In genomic region chr1:162547607-162548006, GRCm38 (mm10) we compare ENCODE assay signal across 8 mouse cellular contexts. TPM values are rescaled to one million over a fixed set of nuclear protein-coding genes. Genes with fewer than 3 reads are reported as not detected.
DNase-seq lines count a peak whose midpoint lies in the region; ATAC-seq and TF ChIP-seq lines count a peak whose summit lies in the region.

No protein-coding gene starts in this region.

- no peaks in the 10 kb centered on the region for H3K9me3 ChIP-seq in neural tube, embryonic 11.5 days (ENCODE audit: control insufficient read depth, low read length)
- H3K9me3 ChIP-seq in limb, embryonic 14.5 days (ENCODE audit: control insufficient read depth, low read length): no peaks in the 10 kb centered on the region
- H3K9me3 ChIP-seq in stomach, embryonic 15.5 days: no peaks in the 10 kb centered on the region

- peaks cover 11% of the 10 kb centered on the region; the same call in 1 of the 2 replicates for H3K4me1 ChIP-seq in neural tube, embryonic 11.5 days (ENCODE audit: control insufficient read depth, insufficient read depth, low read length)
- peaks cover 11% of the 10 kb centered on the region; the same call in 1 of the 2 replicates for H3K4me1 ChIP-seq in limb, embryonic 14.5 days (ENCODE audit: control insufficient read depth, insufficient read depth, low read length)
- H3K4me1 ChIP-seq in stomach, embryonic 15.5 days: peaks cover 3% of the 10 kb centered on the region; the same call in 1 of the 2 replicates

- no peak for DNase-seq in neural tube, embryonic 11.5 days (ENCODE audit: low spot score)
- no peak for DNase-seq in neural tube, embryonic 10.5 days (ENCODE audit: extremely low spot score, low spot score)
- no peak for DNase-seq in limb, embryonic 14.5 days (ENCODE audit: low spot score)
- no peak for DNase-seq in retina, postnatal 1 day
- DNase-seq in cerebellum, adult 11 months: no peak
- no peak for DNase-seq in spleen, postnatal 14 days (ENCODE audit: low spot score in 2 of 2)

- H3K4me2 ChIP-seq in neural tube, embryonic 11.5 days (ENCODE audit: low read depth): peak overlapping the region; percentile 92
- peak overlapping the region; percentile 82 for H3K4me2 ChIP-seq in limb, embryonic 14.5 days (replicated peaks; ENCODE audit: low read depth, low read length, severe bottlenecking)
- peak overlapping the region; percentile 84 for H3K4me2 ChIP-seq in stomach, embryonic 15.5 days

- peaks cover 9% of the 10 kb centered on the region; the same call in 1 of the 2 replicates for H3K36me3 ChIP-seq in neural tube, embryonic 11.5 days (ENCODE audit: control insufficient read depth, insufficient read depth, low read length)
- peaks cover 37% of the 10 kb centered on the region for H3K36me3 ChIP-seq in limb, embryonic 14.5 days (ENCODE audit: control insufficient read depth, insufficient read depth, low read length)
- H3K36me3 ChIP-seq in stomach, embryonic 15.5 days: peaks cover 14% of the 10 kb centered on the region; the same call in 1 of the 2 replicates

- H3K27me3 ChIP-seq in neural tube, embryonic 11.5 days (ENCODE audit: control insufficient read depth, insufficient read depth, low read length): no peaks in the 10 kb centered on the region
- H3K27me3 ChIP-seq in limb, embryonic 14.5 days (ENCODE audit: control insufficient read depth, insufficient read depth, low read length): no peaks in the 10 kb centered on the region
- no peaks in the 10 kb centered on the region for H3K27me3 ChIP-seq in stomach, embryonic 15.5 days (replicated peaks)

- peak overlapping the region; percentile 64 for H3K4me3 ChIP-seq in neural tube, embryonic 11.5 days (ENCODE audit: low read depth, low read length)
- peak overlapping the region; percentile 76 for H3K4me3 ChIP-seq in limb, embryonic 14.5 days (replicated peaks; ENCODE audit: low read length)
- H3K4me3 ChIP-seq in stomach, embryonic 15.5 days (replicated peaks): peak overlapping the region; percentile 67

- 24% methylated on average over 10 of the region's 10 CpGs for WGBS in neural tube, embryonic 11.5 days
- 5% methylated on average over 10 of the region's 10 CpGs for WGBS in limb, embryonic 14.5 days
- WGBS in stomach, embryonic 15.5 days: 4% methylated on average over 10 of the region's 10 CpGs

- no peak for ATAC-seq in neural tube, embryonic 11.5 days (ENCODE audit: insufficient read depth, low FRiP score, low TSS enrichment)
- ATAC-seq in erythroid progenitor cell, adult 5-6 weeks (replicated peaks; ENCODE audit: low FRiP score, poor library complexity, severe bottlenecking): peak; percentile 11; the same call in 1 of the 2 replicates
- no peak for ATAC-seq in limb, embryonic 14.5 days (ENCODE audit: low FRiP score, low read depth)
- no peak for ATAC-seq in stomach, embryonic 15.5 days (ENCODE audit: insufficient read depth, low FRiP score, low read depth)

- TF ChIP-seq POLR2A in limb, embryonic 14.5 days (IDR thresholded peaks at IDR 0.05; ENCODE audit: borderline replicate concordance, extremely low read depth, insufficient read depth, insufficient read length): no peak

- H3K27ac ChIP-seq in neural tube, embryonic 11.5 days (ENCODE audit: low read depth, low read length): no peak overlapping the region
- 0 out of 2 replicates have a peak overlapping the region, but pooled peaks have one; percentile 58 for H3K27ac ChIP-seq in limb, embryonic 14.5 days (replicated peaks; ENCODE audit: low read depth, low read length)
- H3K27ac ChIP-seq in stomach, embryonic 15.5 days: no peak overlapping the region

- peak overlapping the region; percentile 64 for H3K9ac ChIP-seq in neural tube, embryonic 11.5 days (ENCODE audit: low read length)
- peak overlapping the region; percentile 65 for H3K9ac ChIP-seq in limb, embryonic 14.5 days (ENCODE audit: low read depth, low read length, severe bottlenecking)
- H3K9ac ChIP-seq in stomach, embryonic 15.5 days: peak overlapping the region; percentile 58

RNA-seq across cellular contexts. Expression of gene Mettl13, which starts 0.7 kb away (rescaled TPM):
- 15.5 and 20.3 TPM in 2 replicates for polyA plus RNA-seq in neural tube, embryonic 11.5 days (2014; fragmentation: Nextera tagmentation; extraction: Ambion mirVana)
- total RNA-seq in erythroid progenitor cell, adult 5-6 weeks (2015; ENCODE audit: low replicate concordance): 1.4 and 2.5 TPM in 2 replicates
- 1.7 and 1.8 TPM in 2 replicates for total RNA-seq in erythroid progenitor cell, adult 5-6 weeks (2017; ENCODE audit: low replicate concordance)
- polyA plus RNA-seq in limb, embryonic 14.5 days (2012; rRNA removed): 16.3 and 17.9 TPM in 2 replicates
- 17.0 and 18.3 TPM in 2 replicates for polyA plus RNA-seq in limb, embryonic 14.5 days (2014; fragmentation: Nextera tagmentation; extraction: Ambion mirVana)
- 20.3 and 21.0 TPM in 2 replicates for polyA plus RNA-seq in stomach, embryonic 15.5 days (2015; fragmentation: Nextera tagmentation; extraction: Ambion mirVana)

RNA-seq across cellular contexts. Expression of gene Vamp4, which starts 22.7 kb away (rescaled TPM):
- 60.8 and 63.1 TPM in 2 replicates for polyA plus RNA-seq in neural tube, embryonic 11.5 days (2014; fragmentation: Nextera tagmentation; extraction: Ambion mirVana)
- total RNA-seq in erythroid progenitor cell, adult 5-6 weeks (2015; ENCODE audit: low replicate concordance): 16.8 and 17.3 TPM in 2 replicates
- total RNA-seq in erythroid progenitor cell, adult 5-6 weeks (2017; ENCODE audit: low replicate concordance): 0.15 and 9.0 TPM in 2 replicates
- polyA plus RNA-seq in limb, embryonic 14.5 days (2012; rRNA removed): 35.5 and 47.0 TPM in 2 replicates
- 68.9 and 73.5 TPM in 2 replicates for polyA plus RNA-seq in limb, embryonic 14.5 days (2014; fragmentation: Nextera tagmentation; extraction: Ambion mirVana)
- 53.1 and 53.7 TPM in 2 replicates for polyA plus RNA-seq in stomach, embryonic 15.5 days (2015; fragmentation: Nextera tagmentation; extraction: Ambion mirVana)
